Mouse (Mus musculus): ENCODE data around the gene Gm20388. TPM values are rescaled to one million over a fixed set of nuclear protein-coding genes. Genes with fewer than 3 reads are reported as not detected.

Gene Gm20388
- total RNA-seq, 2 experiments from 2014 or later = 18.5 to 23.8 TPM

DNA sequence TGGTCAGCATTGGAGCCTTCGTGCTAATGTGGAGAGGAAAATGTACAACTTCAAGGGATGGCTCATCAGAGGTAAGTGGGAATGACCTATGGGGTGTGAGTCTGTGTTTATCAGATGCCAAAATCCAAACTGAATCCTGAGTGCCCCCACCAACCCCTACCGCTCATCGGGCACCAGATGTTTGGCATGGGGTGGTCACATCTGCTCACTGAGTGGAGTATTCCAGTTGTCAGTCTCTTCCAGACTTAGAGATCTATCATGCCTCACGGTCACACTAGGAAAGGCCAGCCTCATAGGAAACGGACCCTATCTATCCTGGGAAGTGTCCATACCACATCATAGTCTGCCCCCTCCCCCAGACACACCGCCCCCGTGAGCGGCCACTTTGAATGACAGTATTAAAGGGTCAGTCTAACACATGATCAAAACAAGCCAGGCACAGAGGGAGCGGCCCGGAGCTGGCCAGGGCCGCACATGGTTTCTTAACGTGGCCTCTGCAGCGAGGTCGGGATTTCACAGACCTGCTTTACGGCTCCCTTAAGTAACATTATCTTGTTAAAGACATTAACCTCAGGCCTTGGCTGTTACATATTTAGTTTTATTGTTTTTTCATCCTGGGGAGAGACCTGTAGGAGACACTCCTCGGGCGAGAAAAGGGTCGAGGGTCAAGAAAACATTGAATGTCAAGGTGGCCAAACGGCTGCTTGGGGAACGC is 1122.8 kb downstream of the Gm20388 start:
- no peak for ATAC-seq (replicated peaks; ENCODE audit: poor library complexity, severe bottlenecking)

DNA sequence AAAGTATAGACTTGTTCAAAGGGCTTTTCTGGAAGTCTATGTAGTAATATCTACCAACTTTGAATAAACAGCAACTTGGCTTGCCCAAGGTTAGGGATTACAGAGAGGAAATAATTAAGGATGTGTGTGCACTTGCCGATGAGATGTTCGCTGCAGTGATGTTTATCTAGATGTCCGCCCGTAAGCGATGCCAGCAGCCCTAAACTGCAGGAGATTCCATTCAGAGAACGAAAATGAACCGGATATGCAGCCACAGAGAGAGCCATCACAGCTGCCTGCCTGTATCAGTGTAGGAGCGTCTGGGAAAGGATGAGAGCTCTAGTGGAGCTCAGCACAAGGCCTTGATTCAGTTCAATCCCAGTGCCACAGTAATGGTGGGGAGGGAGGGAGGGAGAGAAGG is 1125.0 kb downstream of the Gm20388 start:
- no peak for ATAC-seq (replicated peaks; ENCODE audit: poor library complexity, severe bottlenecking)

DNA sequence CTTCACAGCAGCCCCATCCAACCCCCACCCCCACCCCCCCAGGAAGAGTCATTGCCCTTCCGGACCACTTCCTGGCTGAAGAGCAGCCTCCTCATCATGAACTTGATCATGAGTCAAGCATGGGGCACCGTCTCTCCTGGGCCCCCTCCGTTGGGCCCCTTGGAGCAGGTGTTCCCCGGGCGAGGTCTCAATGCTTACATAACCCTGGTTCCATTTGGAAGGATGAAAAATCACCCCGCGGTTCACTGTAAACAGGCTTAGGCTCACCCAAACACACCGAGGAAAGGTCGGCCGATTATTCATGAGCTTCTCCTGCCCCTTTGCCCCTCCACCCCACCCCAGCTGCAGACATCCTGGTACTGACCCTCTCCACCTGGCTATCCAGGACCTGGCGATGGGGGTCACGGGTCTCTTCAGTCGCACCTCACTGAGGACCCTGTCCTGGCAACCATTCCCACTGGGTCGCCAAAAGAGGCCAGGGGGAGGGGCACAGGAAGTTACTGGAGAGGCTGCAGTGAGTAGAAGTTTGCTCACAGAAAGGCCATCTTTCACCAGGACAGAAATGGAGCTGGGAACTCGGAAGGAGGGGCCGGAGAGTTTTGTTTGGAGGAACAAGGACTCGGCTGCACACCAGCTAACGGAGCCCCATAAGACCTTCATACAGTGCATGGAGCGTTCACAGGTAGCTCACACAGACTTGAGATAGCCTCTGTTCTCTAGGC is 1133.2 kb downstream of the Gm20388 start:
- ATAC-seq (replicated peaks; ENCODE audit: poor library complexity, severe bottlenecking) = no peak

DNA sequence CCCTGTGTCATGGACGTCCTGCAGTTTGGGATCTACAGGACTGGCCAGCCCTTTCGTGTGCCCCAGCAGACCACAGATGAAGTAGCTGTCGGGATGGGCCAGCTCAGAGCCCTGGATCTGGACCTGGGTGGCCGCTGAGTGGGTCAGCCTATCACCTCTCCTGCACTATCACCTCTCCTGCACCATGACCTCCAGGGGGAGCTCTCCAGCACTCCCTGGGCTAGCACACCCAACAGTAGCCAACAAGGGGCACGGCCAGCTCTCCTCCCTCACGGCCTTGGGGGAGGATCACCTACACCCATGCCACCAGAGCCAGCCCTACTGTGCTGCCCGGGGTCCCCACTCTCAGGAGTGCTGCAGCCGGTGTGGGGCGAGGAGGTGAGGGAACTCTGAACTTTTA is 1136.8 kb downstream of the Gm20388 start:
- ATAC-seq (replicated peaks; ENCODE audit: poor library complexity, severe bottlenecking) = no peak

DNA sequence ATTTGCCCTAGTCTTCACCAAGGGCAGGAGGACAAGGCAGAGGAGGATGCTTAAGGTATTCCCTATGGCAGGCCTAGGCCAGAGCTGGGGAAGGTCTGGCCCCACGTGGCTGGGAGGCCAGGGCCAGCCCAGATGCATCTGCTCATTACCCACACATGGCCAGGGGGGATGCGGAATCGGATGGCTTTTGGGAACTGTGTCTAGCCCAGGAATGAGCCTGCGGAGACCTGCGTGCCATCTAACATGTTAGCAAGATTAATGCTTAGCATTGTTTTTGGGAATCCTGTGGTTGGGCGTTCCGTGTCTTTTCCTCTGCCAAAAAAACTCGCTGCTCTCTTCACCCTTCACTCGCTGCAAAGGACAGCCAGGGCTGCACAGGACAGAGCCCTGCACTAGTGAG is 1147.4 kb downstream of the Gm20388 start:
- no peak for ATAC-seq (replicated peaks; ENCODE audit: poor library complexity, severe bottlenecking)

DNA sequence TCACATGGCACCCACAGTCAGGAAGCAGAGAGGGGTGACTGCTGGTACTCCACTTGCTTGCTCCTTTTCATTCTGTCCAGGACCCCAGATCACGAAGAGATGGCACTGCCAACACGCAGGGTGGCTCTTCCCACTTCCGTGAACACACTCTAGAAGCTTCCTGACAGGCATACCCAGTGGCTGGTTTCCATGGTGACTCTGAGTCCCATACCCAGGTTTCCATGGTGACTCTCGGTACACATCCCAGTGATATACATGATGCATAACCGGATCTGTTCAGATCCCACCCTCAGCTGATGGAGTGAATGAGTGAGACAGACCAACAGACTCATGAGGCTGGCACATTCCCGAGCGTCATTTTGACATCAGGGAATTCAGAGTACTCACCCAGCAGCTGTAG is 1148.5 kb downstream of the Gm20388 start:
- no peak for ATAC-seq (replicated peaks; ENCODE audit: poor library complexity, severe bottlenecking)

DNA sequence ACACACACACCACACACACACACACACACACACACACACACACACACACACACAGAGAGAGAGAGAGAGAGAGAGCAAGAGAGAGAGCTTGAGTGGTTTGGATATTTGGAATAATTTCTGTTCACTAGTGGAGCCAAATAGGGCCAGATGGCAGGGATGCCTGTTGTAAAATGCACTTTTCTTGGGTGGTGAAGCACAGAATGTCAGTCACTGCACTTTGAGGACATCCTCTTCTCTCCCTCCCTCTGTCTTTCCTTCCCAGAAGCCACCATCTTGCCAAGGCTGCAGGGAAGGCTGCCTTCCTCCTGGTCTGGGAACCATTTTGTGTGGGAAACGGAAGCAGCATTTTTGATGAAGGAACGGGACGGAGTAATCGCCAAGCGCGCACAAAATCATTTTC is 1151.9 kb downstream of the Gm20388 start:
- ATAC-seq (replicated peaks; ENCODE audit: poor library complexity, severe bottlenecking) = no peak

DNA sequence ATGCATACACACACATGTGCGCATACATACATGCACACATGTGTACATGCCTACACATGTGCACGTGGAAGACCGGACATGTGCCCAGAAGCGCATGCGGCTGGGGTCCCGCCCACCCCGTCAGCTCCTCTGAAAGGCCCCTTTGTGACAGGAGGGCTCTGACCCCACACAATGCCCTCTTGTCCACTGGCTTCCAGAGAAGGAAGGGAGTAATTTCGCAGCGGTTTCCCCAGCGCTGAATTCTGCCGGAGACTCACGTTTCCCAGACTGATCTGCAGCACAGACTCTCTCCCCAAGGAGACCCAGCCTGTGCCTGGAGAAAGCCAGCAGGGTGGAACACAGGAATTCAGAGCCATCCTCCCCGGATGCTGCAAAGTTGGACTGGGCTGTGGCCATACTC is 1153.0 kb downstream of the Gm20388 start:
- ATAC-seq (replicated peaks; ENCODE audit: poor library complexity, severe bottlenecking) = no peak

DNA sequence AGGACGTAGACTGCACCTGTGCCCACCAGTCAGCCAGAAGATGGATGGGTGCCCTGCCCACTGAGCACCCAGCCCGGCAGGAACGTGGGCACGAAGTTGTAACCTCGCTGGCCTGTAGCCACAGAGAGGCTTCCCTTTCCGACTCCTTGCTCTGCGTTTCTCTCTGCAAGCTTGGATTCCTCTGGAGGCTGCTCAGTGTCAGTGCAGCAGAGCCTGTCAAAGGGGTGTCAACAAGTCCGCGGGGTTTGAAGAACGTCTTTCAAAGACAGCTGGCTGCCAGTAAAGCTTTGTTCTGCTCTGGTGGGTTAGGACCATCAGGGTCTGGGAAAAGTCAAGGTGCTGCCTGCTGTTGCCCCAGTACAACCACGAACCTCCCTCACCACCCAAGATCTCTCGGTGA is 1160.8 kb downstream of the Gm20388 start:
- ATAC-seq (replicated peaks; ENCODE audit: poor library complexity, severe bottlenecking) = no peak

DNA sequence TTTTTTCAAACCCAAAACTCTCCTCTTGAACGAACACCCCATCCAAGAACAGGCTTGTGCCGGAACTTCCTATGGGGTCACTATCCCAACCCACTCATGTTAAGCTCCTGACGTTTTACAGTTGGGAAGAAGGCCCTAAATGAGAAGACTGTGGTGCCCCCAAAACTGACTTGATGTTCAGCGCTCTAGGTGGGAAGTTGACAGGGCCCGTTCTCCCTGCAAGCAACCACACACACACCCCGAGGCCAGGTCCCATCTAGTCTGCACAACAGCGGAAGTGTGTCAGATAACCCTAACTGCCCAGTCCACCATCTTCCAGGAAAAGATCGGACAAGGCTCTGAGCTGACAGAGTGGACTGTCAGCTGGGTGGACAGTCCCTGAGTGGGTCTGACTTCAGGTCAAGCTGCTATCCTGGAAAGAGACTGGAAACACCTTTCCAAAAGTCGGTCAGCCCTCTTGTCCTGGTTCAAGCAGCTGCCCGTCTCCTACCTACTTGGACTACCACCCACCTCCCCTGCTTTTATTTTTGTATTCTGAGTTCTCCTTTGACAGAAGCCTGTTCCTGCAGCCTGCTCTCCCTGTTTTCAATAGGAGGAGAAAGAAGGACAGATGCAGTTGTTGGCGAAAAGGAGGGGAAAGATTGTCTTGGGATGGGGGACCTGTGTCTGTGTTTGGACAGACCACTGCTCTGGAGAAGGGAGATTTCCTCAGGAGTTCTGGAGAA is 1161.9 kb downstream of the Gm20388 start:
- no peak for ATAC-seq (replicated peaks; ENCODE audit: poor library complexity, severe bottlenecking)

DNA sequence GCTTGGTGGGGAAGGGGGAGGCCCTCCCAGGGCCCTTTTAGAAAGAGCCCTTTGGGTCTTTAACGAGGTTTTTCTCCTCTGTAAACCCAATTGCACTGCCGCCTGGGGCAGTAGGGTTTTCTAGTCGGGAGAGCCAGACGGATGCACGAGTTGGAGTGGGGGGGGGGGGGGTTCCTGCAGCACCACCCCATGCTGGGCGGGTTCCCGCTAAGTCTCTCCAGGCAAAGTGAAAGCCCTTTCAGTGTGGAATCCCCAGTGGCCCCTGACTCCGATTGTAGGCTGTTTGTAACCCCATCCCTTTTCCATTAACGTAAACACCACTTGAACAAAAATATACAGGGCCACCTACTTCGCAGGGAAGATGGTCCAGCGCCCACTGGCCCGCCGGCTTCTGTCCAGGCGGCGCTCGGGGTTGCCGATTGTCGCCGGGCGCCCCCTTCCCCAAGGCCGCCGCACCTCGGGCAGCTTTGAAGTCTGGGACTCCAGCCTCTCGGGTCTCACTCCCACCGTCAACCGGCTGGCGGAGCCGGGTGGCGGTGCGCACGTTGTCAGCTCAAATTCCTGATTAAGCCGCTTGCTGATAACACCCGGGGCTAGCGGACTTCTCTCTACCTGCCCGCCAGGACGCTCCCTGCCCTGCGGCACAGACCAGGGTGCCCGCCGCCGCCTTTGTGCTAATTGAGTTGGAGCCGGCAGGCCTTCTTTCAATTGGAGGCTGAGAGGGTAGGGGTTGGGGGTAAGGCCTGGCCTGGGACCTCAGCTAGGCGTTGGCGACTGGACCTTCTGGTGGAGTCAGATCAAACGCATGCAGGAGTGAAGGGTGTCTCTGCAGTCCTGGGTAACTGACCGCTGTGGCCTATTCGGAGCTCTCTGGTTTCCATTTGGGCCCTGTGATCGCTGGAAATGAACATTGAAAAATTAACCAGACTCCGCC is 1162.8 kb downstream of the Gm20388 start:
- no peak for ATAC-seq (replicated peaks; ENCODE audit: poor library complexity, severe bottlenecking)

DNA sequence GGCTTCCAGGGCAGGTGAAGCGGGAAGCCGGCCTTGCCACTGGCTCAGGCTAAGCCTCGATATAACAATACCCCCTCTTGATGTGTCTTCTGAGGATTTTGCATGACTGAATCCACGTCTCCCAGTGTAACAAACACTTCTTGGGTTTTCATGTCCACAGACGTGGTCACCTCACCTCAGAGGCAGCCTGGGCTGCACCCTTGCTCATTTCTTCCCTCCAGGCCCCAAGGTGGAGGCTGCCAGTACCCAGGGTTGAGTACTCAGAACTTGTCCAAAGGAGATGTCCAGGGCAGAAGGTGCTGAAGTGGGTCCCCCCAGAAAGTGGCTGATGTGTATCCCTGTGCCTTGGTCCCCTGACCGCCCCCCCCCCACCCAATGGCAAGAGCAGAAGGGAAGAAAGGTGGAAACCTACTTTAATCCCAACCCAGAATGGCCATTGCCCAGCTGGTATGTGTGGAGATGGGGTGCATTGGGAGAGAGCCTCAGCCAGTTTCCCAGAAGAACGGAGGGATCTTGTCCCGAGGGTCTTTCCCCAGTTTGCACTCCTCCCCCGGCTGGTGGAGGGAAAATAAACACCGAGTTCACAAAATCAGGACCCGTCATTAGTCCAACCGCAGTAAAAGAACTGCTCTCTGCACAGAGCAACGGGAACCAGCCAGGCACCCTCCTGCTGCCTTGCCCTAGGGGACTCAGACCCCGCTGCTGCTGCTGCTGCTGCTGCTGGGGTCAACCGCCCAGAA is 1163.6 kb downstream of the Gm20388 start:
- no peak for ATAC-seq (replicated peaks; ENCODE audit: poor library complexity, severe bottlenecking)

DNA sequence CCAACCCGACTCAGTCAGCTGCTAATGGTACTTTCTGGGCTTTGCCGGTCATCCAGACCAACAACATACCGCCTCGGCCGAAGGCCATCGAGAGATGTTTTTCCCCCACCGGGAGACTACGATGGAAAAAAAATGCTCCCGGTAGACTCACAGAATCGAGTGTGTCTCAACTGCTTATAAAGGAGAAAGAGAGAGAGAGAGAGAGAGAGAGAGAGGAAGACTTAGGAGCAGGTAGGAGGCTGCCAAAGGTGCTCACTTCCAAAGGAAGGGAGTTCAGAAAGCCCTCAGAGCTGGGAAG is 1164.2 kb downstream of the Gm20388 start:
- no peak for ATAC-seq (replicated peaks; ENCODE audit: poor library complexity, severe bottlenecking)

DNA sequence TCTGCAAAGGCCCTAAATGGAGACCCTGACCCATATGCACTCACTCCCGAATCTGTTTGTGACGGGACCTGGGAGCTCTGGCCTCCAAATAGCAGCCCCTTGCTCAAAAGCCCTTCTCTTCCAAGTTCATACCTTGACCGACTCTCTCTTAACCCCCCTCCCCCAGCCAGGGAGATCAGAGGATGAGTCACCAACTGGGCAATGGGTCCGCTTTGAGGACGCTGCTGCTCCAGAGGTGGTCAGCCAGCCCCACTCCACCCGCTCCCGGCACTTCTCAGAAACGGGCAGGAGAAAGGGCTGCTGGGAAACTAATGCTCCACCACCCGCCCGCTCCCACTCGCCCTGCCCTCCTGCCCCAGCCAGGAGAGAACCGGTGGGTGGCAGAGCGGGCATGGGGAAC is 1165.3 kb downstream of the Gm20388 start:
- ATAC-seq (replicated peaks; ENCODE audit: poor library complexity, severe bottlenecking) = no peak

DNA sequence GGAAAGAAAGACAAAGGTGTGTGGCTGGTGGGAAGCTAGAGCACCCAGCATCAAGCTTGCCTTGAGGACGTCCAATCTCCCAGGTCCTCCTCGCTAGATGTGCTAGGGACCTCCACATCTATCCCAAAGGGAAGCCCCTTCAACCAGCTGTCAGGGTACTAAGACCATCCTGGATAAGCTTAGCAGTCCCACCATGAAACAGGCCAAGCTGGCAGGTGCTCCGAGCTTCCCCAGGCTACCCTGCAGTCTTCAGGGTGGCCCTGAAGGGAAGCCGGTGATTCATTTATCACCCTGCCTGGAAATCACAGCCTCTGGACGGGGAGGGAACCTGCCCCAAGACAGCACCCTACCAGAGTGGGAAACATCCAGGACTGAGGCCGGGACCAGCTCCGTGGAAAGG is 1165.9 kb downstream of the Gm20388 start:
- no peak for ATAC-seq (replicated peaks; ENCODE audit: poor library complexity, severe bottlenecking)

DNA sequence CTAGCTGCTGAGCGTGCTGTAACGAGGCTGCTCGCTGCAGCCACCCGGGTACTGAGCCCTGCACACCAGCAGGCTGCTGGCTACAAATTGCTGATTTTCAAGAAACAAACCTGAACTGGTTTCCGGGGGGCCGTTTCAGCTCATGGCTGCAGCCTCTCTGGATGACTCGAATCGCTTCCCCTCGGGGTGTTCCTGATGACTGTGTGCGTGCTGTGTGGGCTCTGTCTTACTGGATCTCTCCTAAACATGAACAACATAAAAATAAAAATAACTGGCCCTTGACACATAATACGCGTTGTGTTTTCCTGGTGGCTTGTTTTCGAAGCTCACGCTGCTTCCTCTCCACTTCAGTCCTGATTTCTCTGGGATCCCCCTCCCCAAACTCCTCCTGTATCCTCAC is 1168.1 kb downstream of the Gm20388 start:
- no peak for ATAC-seq (replicated peaks; ENCODE audit: poor library complexity, severe bottlenecking)

DNA sequence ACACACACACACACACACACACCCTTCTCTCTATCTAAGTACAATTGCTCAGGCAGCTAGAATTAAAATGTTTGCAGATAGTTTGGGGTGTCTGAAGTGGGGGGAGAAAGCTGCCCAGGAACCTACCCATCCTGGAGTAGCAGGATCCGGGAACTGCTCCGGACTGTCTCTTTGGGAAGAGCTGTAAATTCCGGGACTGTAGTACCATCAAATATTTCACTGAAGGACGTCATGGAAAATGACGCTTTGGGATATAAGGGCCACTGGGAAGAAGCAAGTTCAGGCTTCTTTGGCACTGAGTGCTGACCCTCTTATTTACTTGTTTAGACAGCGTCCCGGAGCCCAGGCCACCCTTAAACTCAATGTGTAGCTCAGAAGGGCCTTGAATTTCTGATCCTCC is 1168.6 kb downstream of the Gm20388 start:
- no peak for ATAC-seq (replicated peaks; ENCODE audit: poor library complexity, severe bottlenecking)

DNA sequence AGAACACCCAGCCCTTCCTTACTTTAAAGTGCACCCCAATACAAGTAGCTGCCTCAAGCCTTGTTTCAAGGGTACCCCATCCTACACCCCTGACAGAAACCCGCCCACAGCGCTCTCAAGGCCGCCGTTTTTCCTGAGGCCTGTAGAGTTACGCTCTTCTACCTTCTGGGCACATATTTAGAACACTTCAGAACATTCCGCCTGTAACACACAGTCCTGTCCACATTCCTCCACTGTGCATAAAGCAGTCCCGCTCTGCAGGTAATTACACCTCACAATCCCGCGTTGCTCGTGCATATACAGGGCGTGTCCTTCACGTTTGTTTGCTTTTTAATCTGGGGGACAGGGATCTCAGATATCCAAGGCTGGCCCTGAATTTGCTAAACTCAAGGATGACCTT is 1169.3 kb downstream of the Gm20388 start:
- ATAC-seq (replicated peaks; ENCODE audit: poor library complexity, severe bottlenecking) = no peak

DNA sequence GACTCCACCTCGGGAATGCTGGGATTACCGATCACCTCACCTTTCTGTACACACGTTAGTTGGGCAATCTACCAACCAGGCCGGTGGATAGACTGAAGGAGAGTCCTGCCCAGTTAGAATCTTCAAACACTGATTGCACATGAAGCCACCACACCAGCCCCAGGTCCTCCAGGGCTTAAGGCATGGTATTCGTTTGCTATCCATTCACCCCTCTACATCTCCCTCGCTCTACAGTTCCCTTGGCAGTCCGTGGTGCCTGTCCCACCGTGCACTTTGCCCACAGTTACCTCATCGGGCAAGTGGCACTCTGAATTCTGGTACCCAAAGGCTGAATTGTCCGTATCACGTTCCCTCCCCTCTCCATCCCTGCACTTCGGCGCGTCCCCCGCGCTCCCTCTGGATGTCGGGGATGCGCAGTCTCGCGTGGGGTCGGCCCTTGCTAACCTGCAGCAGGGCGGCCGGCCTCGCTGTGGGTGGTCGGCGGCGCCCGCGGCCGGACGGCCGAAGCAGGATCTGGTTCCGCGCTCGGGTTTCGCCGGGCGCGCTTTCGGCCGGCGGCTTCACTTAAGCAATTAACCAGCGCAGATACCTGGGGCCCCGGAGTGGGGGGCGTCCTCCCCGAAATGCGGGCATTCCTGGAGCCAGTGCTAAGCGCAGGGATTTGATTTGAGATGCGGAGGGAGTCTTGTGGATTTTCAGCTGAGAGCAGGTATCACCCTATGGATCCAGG is 1169.9 kb downstream of the Gm20388 start:
- ATAC-seq (replicated peaks; ENCODE audit: poor library complexity, severe bottlenecking) = no peak
